Mouse (Mus musculus): ENCODE results near the gene Rabgap1. TPM values are rescaled to one million over a fixed set of nuclear protein-coding genes. Genes with fewer than 3 reads are reported as not detected.

The Rabgap1 gene
- polyA plus RNA-seq, 1 experiment from 2014 or later: 46.9 TPM

Other genes starting within 250 kb of the Rabgap1 start
- not detected in 2 replicates for gene Olfr366, start 231.7 kb upstream of the Rabgap1 start, polyA plus RNA-seq (2016; fragmentation: Nextera tagmentation; extraction: Ambion mirVana)
- gene Olfr368, start 116.8 kb upstream of the Rabgap1 start, polyA plus RNA-seq (2016; fragmentation: Nextera tagmentation; extraction: Ambion mirVana): not detected in 2 replicates
- 37.2 and 43.8 TPM in 2 replicates for gene Pdcl, start 83.9 kb upstream of the Rabgap1 start, polyA plus RNA-seq (2016; fragmentation: Nextera tagmentation; extraction: Ambion mirVana)
- gene Rc3h2, start 20.4 kb upstream of the Rabgap1 start, polyA plus RNA-seq (2016; fragmentation: Nextera tagmentation; extraction: Ambion mirVana): 15.1 and 18.6 TPM in 2 replicates
- 9.2 and 12.0 TPM in 2 replicates for gene Zbtb26, start 144 bp upstream of the Rabgap1 start, polyA plus RNA-seq (2016; fragmentation: Nextera tagmentation; extraction: Ambion mirVana)
- gene Zbtb6, start 108 bp upstream of the Rabgap1 start, polyA plus RNA-seq (2016; fragmentation: Nextera tagmentation; extraction: Ambion mirVana): 3.6 and 5.6 TPM in 2 replicates
- gene Gpr21, start 73.1 kb downstream of the Rabgap1 start, polyA plus RNA-seq (2016; fragmentation: Nextera tagmentation; extraction: Ambion mirVana): 0.97 and 1.5 TPM in 2 replicates